Mouse (Mus musculus) heart, postnatal 0 days (tissue): Measurements from ENCODE around the gene Atg101.

Experiments
- CTCF ChIP-seq: IDR thresholded peaks from 2 replicates; pipeline ENCODE4 v1.5.1; 2016; ENCODE audit warnings: antibody characterized with exemption, control low read depth, low read depth
- EP300 ChIP-seq: IDR thresholded peaks from 2 replicates; pipeline ENCODE4 v1.6.1; 2016; ENCODE audit warnings: antibody characterized with exemption, low read depth

DNA sequence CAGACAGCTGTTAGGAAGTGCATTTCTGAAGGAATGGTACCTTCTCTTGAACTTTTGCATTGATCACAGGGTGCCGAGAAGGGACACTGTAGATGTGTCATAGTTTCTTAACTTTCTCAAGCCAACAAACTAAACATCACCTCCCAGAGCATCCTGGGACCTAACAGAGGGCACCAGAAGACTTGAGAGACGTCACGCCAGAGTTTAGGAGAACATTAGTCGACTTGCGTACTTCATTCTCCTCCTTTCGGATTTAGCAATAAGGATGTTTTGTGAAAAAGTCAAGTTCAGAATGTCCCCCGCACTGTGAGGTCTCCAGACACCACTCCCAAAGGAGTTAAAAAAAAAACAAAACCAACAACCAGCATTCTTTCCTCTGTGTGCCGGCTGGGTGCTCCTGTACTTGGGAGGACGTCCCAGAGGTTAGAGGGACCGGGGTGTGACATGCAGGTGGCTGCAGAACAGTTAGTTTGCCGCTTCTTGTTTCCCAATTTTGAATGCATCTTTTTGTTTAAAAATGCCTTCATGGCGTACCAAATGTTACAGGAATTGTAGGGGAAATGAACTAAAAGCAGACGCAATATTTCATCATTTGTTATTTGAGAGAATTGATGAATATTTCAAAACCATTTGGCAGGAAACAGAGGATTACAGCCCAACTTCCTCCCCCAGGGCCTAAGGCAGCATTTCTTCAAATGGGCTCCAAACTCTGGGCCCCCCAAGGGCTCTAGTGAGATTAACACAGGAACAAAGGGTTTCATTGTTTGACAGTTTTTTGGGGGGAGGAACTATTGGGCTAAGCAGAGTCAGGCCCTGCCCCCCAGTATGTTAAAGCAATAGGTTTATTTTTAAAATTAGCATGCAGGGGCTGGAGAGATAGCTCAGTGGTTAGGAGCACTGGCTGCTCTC lies 24.6 kb downstream of the Atg101 start:
- TF ChIP-seq EP300 (no peak), CTCF (no peak)
